Mouse (Mus musculus): Measurements from ENCODE around the gene Gm11492.

DNA sequence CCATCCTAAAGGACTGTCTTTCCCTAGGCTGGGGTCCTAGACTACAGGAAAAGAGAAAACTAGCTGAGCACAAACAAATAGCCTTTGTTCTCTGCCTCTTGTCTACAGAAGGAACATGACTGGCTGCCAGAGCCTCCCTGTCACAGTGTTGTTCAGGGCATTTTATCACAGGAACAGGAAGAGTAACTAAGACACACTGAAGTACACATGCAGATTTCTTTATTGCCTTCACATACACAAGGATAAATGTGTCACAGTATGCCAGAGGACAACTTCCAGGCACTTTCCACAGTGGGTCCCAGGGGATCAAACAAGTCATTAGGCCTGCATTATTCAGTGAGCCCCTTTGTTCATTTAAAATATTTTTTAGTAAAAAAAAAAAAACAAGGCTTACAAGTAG lies 41.7 kb upstream of the Gm11492 start:
- TF ChIP-seq POLR2A (IDR thresholded peaks at IDR 0.05; ENCODE audit: insufficient read depth, low read length) (no peak), EP300 (IDR thresholded peaks at IDR 0.05; ENCODE audit: insufficient read depth, low read depth, low read length) (no peak), CTCF (IDR thresholded peaks at IDR 0.05; ENCODE audit: low read depth, low read length) (no peak)
